Mouse (Mus musculus) heart, embryonic 14.5 days (tissue): Measurements from ENCODE around the gene Zfp712. TPM values are rescaled to one million over a fixed set of nuclear protein-coding genes. Genes with fewer than 3 reads are reported as not detected.

Experiments used
- ATAC-seq: fragments of 200-750 bp; cut with Nextera tagmentation; 2 replicates; pipeline ENCODE4 v1.8.0; 2017; ENCODE audit warnings: low read depth, moderate TSS enrichment; ENCODE audit not compliant: insufficient number of reproducible peaks, insufficient read depth, low FRiP score
- H3K27ac ChIP-seq, 2 experiments: fragments of 200-500 bp in 1 of 2; fragments of 300-500 bp in 1 of 2; sonication (generic) in 1 of 2; replicated peaks in 1 of 2; 2 replicates each; pipeline ENCODE4 v1.5.1; 2012 to 2014; ENCODE audit warnings: low read depth in 2 of 2, low read length in 2 of 2, control low read depth in 1 of 2, mild to moderate bottlenecking in 1 of 2, mixed read lengths in 1 of 2; ENCODE audit not compliant: control insufficient read depth in 1 of 2, insufficient read depth in 1 of 2
- H3K27me3 ChIP-seq: fragments of 300-500 bp; sonication (generic); 2 replicates; pipeline ENCODE4 v1.6.1; 2014; ENCODE audit warnings: mild to moderate bottlenecking, low read length, control low read depth; ENCODE audit not compliant: control insufficient read depth, insufficient read depth
- H3K36me3 ChIP-seq: fragments of 300-500 bp; sonication (generic); 2 replicates; pipeline ENCODE4 v1.6.1; 2014; ENCODE audit warnings: mild to moderate bottlenecking, control low read depth, low read length, mixed read lengths; ENCODE audit not compliant: control insufficient read depth, insufficient read depth
- H3K4me1 ChIP-seq, 2 experiments: fragments of 200-500 bp in 1 of 2; fragments of 300-500 bp in 1 of 2; sonication (generic) in 1 of 2; 2 replicates each; pipeline ENCODE4 v1.6.1; 2012 to 2014; ENCODE audit warnings: low read length in 2 of 2, control low read depth in 1 of 2, mixed read lengths in 1 of 2; ENCODE audit not compliant: control insufficient read depth in 2 of 2, insufficient read depth in 2 of 2
- H3K4me2 ChIP-seq: fragments of 300-500 bp; sonication (generic); 2 replicates; pipeline ENCODE4 v1.6.1; 2014; ENCODE audit warnings: mild to moderate bottlenecking, low read length
- H3K4me3 ChIP-seq, 2 experiments: fragments of 200-500 bp in 1 of 2; fragments of 300-500 bp in 1 of 2; sonication (generic) in 1 of 2; 2 replicates each; pipeline ENCODE4 v1.5.1; 2012 to 2014; ENCODE audit warnings: low read length in 2 of 2, mild to moderate bottlenecking in 2 of 2, control low read depth in 1 of 2, low read depth in 1 of 2, moderate library complexity in 1 of 2; ENCODE audit not compliant: control insufficient read depth in 1 of 2, insufficient read depth in 1 of 2
- H3K9ac ChIP-seq: fragments of 300-500 bp; sonication (generic); 2 replicates; pipeline ENCODE4 v1.6.1; 2014; ENCODE audit warnings: mild to moderate bottlenecking, low read length
- H3K9me3 ChIP-seq: fragments of 300-500 bp; sonication (generic); 2 replicates; pipeline ENCODE4 v1.6.1; 2016; ENCODE audit warnings: low read length, control low read depth; ENCODE audit not compliant: control insufficient read depth
- WGBS: fragments of 180-500 bp; shearing (Covaris S2); extraction: QIAGEN DNeasy Blood & Tissue Kit; methylation state at CpG from one replicate; pipeline ENCODE4 v1.1.7; 2014; 5-methylcytosine and 5-hydroxymethylcytosine counted together
- polyA plus RNA-seq: library from polyadenylated mRNA; unstranded; fragments of >200 nt; fragmentation: Nextera tagmentation; extraction: Ambion mirVana; gene quantifications from 2 replicates; pipeline ENCODE4 v1.2.1, GENCODE M21; 2014

The Zfp712 gene
- polyA plus RNA-seq, 1 experiment from 2014 or later, result 3.1 TPM

DNA sequence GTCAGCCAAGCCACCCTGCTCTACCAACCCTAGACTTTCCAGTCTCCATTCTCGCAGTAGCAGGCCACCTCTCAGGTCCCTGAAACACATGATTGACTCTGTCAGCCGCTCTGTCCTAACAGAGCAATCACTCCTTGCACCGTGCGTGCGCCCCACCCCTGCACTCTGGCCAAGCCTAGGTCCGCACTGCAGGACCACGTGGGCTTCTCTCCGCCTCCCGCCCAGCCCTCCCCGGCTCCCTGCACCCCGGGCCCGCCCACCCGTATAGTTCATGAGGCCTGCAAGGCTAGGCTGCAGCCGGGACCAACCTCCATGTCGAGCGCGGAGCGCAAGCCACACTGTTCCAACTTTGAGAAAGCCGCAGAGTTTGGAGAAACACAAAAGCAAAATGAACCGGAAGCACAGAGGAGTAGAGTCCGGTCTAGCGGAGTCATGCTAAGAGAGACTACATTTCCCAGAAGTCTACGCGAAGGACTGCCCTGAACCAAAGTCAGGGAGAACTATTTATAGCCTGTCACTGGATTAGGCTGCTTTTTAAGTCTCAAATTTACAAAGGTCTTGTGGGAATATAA, 20.3 kb upstream of the Zfp712 start:
- no peaks in the 10 kb centered on the region; the same call in 1 of the 2 replicates for H3K36me3 ChIP-seq
- H3K4me2 ChIP-seq, result peak overlapping the region; percentile 76
- peaks cover 0 to 4% of the 10 kb centered on the region in 2 experiments; a peak in 2 of 4 replicates for H3K4me1 ChIP-seq
- H3K27ac ChIP-seq, result peak overlapping the region; percentile 95 to 97
- peak; percentile 100 for ATAC-seq
- WGBS, result under 1% methylated on average over 24 of the region's 24 CpGs
- H3K27me3 ChIP-seq, result no peaks in the 10 kb centered on the region
- H3K9ac ChIP-seq, result peak overlapping the region; percentile 82
- H3K9me3 ChIP-seq, result no peaks in the 10 kb centered on the region
- peak overlapping the region; percentile 66 to 83 for H3K4me3 ChIP-seq

DNA sequence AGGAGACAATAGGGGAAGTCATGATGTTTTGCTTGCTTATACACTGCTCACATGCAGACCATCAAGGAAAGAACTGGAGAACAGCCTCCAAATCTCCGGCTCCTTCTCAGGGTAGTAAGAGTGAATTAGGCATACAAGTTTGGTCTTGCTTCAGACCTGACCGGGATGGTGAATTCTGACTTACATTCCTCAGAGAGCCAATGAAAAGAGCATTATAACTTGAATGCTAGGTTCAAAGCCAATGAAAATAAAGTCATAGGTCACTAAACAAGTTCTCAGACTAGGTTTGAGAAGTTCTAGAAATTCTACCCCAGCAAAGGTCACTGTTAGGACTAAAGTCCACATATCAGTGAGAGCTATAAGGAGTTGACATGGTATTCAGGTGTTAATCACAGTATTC, 16.3 kb upstream of the Zfp712 start:
- WGBS, result 99% methylated on average over 2 of the region's 2 CpGs

DNA sequence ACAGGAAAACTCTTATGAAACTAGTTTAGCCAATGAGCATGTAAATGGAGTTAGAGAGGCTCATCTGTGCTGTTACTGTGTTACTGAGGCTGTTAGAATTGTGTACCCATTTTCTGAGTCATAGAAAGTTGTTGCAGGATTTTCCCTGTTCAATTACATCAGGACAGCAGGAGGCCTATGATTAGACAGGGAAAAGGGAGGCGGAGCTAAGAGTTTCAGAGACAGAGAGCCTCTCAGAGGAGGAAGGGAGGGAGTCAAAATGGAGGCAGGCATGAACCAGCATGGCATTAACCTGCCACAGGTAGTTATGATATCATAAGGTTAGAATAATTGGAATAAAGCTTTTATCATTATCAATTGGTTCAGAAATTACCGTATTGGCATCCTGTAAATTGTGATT, 11.8 kb upstream of the Zfp712 start:
- H3K4me3 ChIP-seq, result no peak overlapping the region
- H3K27ac ChIP-seq, result no peak overlapping the region
- H3K4me2 ChIP-seq, result no peak overlapping the region
- no peak for ATAC-seq
- no peaks in the 10 kb centered on the region for H3K4me1 ChIP-seq
- peaks cover 48% of the 10 kb centered on the region for H3K36me3 ChIP-seq
- 84% methylated on average over 2 of the region's 2 CpGs for WGBS
- peaks cover 17% of the 10 kb centered on the region for H3K9me3 ChIP-seq
- H3K9ac ChIP-seq, result no peak overlapping the region
- H3K27me3 ChIP-seq, result no peaks in the 10 kb centered on the region

More for the DNA sequence above, 16.3 kb upstream of the Zfp712 start:
- H3K36me3 ChIP-seq, result peaks cover 24% of the 10 kb centered on the region
- no peak overlapping the region for H3K27ac ChIP-seq
- no peaks in the 10 kb centered on the region for H3K27me3 ChIP-seq
- H3K9ac ChIP-seq, result no peak overlapping the region
- no peak overlapping the region for H3K4me2 ChIP-seq
- H3K4me1 ChIP-seq, result peaks cover 0 to 4% of the 10 kb centered on the region in 2 experiments; a peak in 2 of 4 replicates
- no peak overlapping the region for H3K4me3 ChIP-seq
- no peak for ATAC-seq
- no peaks in the 10 kb centered on the region for H3K9me3 ChIP-seq

DNA sequence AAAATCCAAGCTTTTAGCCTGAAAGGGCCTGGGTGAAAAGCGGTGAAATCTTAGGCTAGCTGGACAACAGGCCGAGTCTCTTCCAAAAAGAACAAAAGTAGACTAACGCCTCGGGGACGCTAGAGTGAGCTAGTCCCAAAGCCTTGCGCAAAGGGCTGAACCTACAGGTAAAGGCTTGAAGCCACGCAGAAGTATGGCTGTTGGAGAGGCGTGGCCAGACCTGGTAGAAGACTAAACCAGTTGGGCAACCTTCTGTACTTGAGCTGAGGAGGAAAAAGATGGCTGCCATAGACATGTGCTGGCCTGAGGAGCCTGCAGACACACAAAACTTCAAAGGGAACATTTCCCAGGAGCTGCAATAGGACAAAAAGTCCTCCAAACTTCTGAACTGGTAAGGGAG, 4.4 kb upstream of the Zfp712 start:
- Histone ChIP-seq H3K27me3 (no peaks in the 10 kb centered on the region), H3K9ac (no peak overlapping the region), H3K36me3 (peaks cover 14% of the 10 kb centered on the region), H3K4me3 (no peak overlapping the region), H3K4me1 (peaks cover 0 to 1% of the 10 kb centered on the region in 2 experiments; a peak in 2 of 4 replicates), H3K4me2 (no peak overlapping the region), H3K27ac (no peak overlapping the region), H3K9me3 (peaks cover 14% of the 10 kb centered on the region)
- 88% methylated on average over 8 of the region's 8 CpGs for WGBS
- ATAC-seq, result no peak

DNA sequence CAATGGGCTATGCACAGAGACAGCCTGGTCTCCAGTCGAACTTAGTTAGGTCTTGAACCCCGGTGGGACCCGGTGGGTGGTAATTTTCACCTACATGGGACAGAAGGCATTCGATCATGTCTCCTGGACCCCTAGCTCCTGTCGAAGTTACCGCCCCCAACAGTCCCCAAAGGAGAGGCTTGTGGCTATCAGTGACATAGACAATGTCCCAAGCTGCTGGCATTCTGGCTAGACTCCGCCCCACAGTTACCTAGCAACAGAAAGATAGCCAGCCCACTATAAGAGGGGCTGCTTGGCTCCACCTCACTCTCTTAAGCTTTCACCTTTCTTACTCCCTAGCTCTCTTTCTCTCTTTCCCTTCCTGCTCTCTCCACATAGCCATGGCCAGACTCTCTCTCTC, 1.5 kb upstream of the Zfp712 start:
- Histone ChIP-seq H3K27ac (no peak overlapping the region), H3K9me3 (peaks cover 5% of the 10 kb centered on the region), H3K4me1 (peaks cover 0 to 7% of the 10 kb centered on the region in 2 experiments; a peak in 2 of 4 replicates), H3K4me2 (no peak overlapping the region), H3K9ac (no peak overlapping the region), H3K36me3 (no peaks in the 10 kb centered on the region), H3K27me3 (no peaks in the 10 kb centered on the region), H3K4me3 (no peak overlapping the region)
- no peak for ATAC-seq
- WGBS, result 37% methylated on average over 7 of the region's 7 CpGs

DNA sequence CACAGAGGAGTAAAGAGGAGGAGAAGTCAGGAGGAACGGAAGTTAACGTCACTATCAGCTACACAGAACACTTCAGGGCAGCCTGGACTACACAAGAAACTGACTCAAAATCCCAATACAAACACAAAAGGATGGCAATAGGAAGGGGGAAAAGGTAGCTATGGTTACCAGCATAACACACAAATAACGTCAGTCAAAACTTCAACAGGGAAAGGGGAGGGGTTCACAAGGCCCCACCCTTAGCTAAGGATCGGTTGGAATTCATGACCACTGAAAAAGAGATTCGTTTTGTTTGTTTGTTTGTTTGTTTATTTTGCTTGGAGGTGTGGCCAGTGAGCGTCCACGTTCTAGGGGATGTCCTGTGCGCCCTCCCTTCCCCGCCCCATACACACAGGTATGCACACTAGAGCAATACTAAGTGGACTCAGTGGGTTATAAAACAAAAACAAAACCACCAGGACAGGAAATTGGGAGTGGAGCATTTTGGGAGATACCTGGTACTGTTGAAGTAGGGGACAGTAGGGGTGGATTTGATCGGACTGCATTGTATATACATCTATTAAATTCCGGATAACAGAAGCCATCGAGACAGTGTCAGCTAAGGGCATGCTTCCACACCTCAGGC, 697 bp downstream of the Zfp712 start:
- Histone ChIP-seq H3K27me3 (no peaks in the 10 kb centered on the region), H3K36me3 (no peaks in the 10 kb centered on the region), H3K9me3 (no peaks in the 10 kb centered on the region), H3K27ac (peak overlapping the region; percentile 67 to 90; a peak in 3 of 4 replicates), H3K9ac (peak overlapping the region; percentile 77), H3K4me2 (peak overlapping the region; percentile 92), H3K4me3 (peak overlapping the region; percentile 78 to 87), H3K4me1 (peaks cover 0 to 7% of the 10 kb centered on the region in 2 experiments; a peak in 2 of 4 replicates)
- peak; percentile 22; the same call in 1 of the 2 replicates for ATAC-seq
- WGBS, result 5% methylated on average over 12 of the region's 12 CpGs
